Mouse (Mus musculus) G1E (cell line): ENCODE results near the gene Cnot2. TPM values are rescaled to one million over a fixed set of nuclear protein-coding genes. Genes with fewer than 3 reads are reported as not detected.

Experiments used
- ATAC-seq: 2 replicates; pipeline ENCODE4 v1.8.0; 2016; ENCODE audit warnings: mild to moderate bottlenecking; ENCODE audit not compliant: insufficient number of reproducible peaks, poor library complexity, low FRiP score, severe bottlenecking; ENCODE audit errors: extremely low read depth
- DNase-seq: peaks from one replicate; pipeline ENCODE4 v3.0.0; 2012; ENCODE audit warnings: low spot score
- H3K27me3 ChIP-seq: 2 replicates; pipeline ENCODE4 v1.6.1; 2012; ENCODE audit warnings: mild to moderate bottlenecking, low read length, inconsistent platforms; ENCODE audit not compliant: insufficient read depth
- H3K36me3 ChIP-seq: replicated peaks from 2 replicates; pipeline ENCODE3; 2012; ENCODE audit warnings: mild to moderate bottlenecking, inconsistent platforms
- H3K4me1 ChIP-seq: 2 replicates; pipeline ENCODE4 v1.6.1; 2012; ENCODE audit warnings: low read depth, low read length, inconsistent platforms, mixed read lengths; ENCODE audit not compliant: insufficient read depth
- H3K4me3 ChIP-seq: 2 replicates; pipeline ENCODE4 v1.5.1; 2012; ENCODE audit warnings: low read depth, mild to moderate bottlenecking, inconsistent platforms, low read length, moderate library complexity, mixed read lengths
- H3K9me3 ChIP-seq: replicated peaks from 2 replicates; pipeline ENCODE4 v1.6.1; 2012; ENCODE audit warnings: inconsistent platforms
- CTCF ChIP-seq: IDR thresholded peaks from 2 replicates; pipeline ENCODE4 v1.5.1; 2012; ENCODE audit warnings: low read depth, low read length, inconsistent platforms, mixed read lengths
- GATA1 ChIP-seq: IDR thresholded peaks from 2 replicates; pipeline ENCODE4 v1.6.1; 2012; ENCODE audit warnings: borderline replicate concordance, low read length, inconsistent platforms, mixed read lengths
- GATA2 ChIP-seq: IDR thresholded peaks from 2 replicates; pipeline ENCODE4 v1.6.1; 2012; ENCODE audit warnings: low read depth, low read length, inconsistent platforms, borderline replicate concordance
- POLR2AphosphoS5 ChIP-seq: IDR thresholded peaks from 2 replicates; pipeline ENCODE4 v1.6.1; 2012; ENCODE audit warnings: low read depth, low read length, inconsistent platforms; ENCODE audit not compliant: insufficient replicate concordance
- TAL1 ChIP-seq: conservative IDR thresholded peaks from 2 replicates; pipeline ENCODE4 v1.6.1; 2012; ENCODE audit warnings: low read depth, low read length, inconsistent platforms, mixed read lengths
- polyA plus RNA-seq: library from polyadenylated mRNA; stranded (reverse); fragments of >175 nt; gene quantifications from 2 replicates; pipeline ENCODE4 v1.2.3, GENCODE M21; 2012
- total RNA-seq, 2 experiments: library from RNA; stranded (forward) in 1 of 2; stranded (reverse) in 1 of 2; fragments of 200-1000 nt in 1 of 2; fragments of >200 nt in 1 of 2; fragmentation: Nextera tagmentation in 1 of 2; gene quantifications; 2 replicates each; pipeline ENCODE4 v1.2.3; 2014 to 2017

The Cnot2 gene
- total and polyA plus RNA-seq, 3 experiments = 6.7 to 178 (median 136) TPM

GRCm38 (mm10) chr10:116546177-116546576 is 35.1 kb downstream of the Cnot2 start:
- no peak for ATAC-seq
- Histone ChIP-seq H3K36me3 (peaks cover 33% of the 10 kb centered on the region), H3K4me1 (peaks cover 23% of the 10 kb centered on the region), H3K9me3 (no peaks in the 10 kb centered on the region), H3K4me3 (no peak overlapping the region), H3K27me3 (no peaks in the 10 kb centered on the region)
- DNase-seq = no peak
- no peak for TF ChIP-seq POLR2AphosphoS5

- no peaks in the 10 kb centered on the region for H3K27me3 ChIP-seq
- TF ChIP-seq CTCF (no peak), POLR2AphosphoS5 (no peak), GATA2 (no peak), TAL1 (no peak), GATA1 (no peak)
- H3K4me1 ChIP-seq = peaks cover 17% of the 10 kb centered on the region
- no peak for ATAC-seq
- no peak for DNase-seq
- H3K4me3 ChIP-seq = no peak overlapping the region
- H3K9me3 ChIP-seq = no peaks in the 10 kb centered on the region
- H3K36me3 ChIP-seq = peaks cover 41% of the 10 kb centered on the region
These were observed 38.2 kb downstream of the Cnot2 start for GRCm38 (mm10) chr10:116543061-116543460.

GRCm38 (mm10) chr10:116540750-116541149 is 40.6 kb downstream of the Cnot2 start:
- Histone ChIP-seq H3K36me3 (peaks cover 42% of the 10 kb centered on the region), H3K4me3 (no peak overlapping the region), H3K4me1 (peaks cover 14% of the 10 kb centered on the region), H3K9me3 (no peaks in the 10 kb centered on the region), H3K27me3 (no peaks in the 10 kb centered on the region)
- ATAC-seq (no peak), DNase-seq (no peak)
- TF ChIP-seq TAL1 (no peak), CTCF (no peak), POLR2AphosphoS5 (no peak), GATA2 (no peak), GATA1 (no peak)

- peaks cover 5% of the 10 kb centered on the region for H3K4me1 ChIP-seq
- H3K27me3 ChIP-seq = no peaks in the 10 kb centered on the region
- no peak for ATAC-seq
- H3K9me3 ChIP-seq = no peaks in the 10 kb centered on the region
- peaks cover 43% of the 10 kb centered on the region for H3K36me3 ChIP-seq
- H3K4me3 ChIP-seq = no peak overlapping the region
- TF ChIP-seq POLR2AphosphoS5 = no peak
- no peak for DNase-seq
These were observed 43.8 kb downstream of the Cnot2 start for GRCm38 (mm10) chr10:116537495-116537894.

DNA sequence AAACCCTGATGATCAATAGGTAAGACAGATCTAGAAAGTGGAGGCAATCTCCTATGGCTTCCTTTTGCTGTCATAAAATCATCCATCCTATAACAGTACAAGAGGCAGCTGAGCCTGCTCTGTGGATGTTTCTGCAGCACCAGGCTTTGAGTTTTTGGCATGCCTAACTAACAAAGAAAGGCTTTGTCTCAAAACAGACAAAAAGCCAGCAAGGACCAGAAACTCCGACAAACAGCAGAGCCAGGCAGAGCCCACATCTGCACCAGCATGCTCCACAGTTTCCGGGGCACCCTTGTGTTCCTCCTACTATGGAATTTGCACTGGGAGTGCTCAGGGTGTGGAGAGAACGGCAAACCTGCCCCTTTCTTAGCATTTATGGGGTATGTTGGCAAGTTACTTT is 47.0 kb downstream of the Cnot2 start:
- no peak for ATAC-seq
- Histone ChIP-seq H3K4me1 (no peaks in the 10 kb centered on the region; the same call in 1 of the 2 replicates), H3K9me3 (no peaks in the 10 kb centered on the region), H3K36me3 (peaks cover 39% of the 10 kb centered on the region), H3K4me3 (no peak overlapping the region), H3K27me3 (no peaks in the 10 kb centered on the region)
- DNase-seq = no peak
- TF ChIP-seq GATA1 = no peak
- no peak for TF ChIP-seq GATA2
- no peak for TF ChIP-seq TAL1
- no peak for TF ChIP-seq POLR2AphosphoS5
- no peak for TF ChIP-seq CTCF

DNA sequence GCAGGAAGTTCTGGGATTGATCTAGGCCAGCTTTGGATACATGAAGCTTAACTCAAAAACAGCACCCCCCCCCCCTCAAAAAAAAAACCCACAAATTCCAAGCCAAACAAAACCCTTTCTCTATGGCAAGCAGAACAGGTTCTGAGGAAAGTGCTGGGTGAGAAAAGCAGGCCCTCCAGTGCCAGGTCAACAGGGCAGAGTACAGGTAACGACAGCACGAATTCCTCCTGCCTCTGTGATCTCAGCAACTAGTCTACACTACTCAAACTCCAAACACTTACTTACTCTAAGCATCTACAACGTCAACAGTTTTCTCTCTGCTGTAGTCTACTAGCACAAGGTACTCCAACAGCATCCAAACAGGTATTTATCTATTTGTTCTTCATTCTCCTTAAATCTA is 48.8 kb downstream of the Cnot2 start:
- no peaks in the 10 kb centered on the region for H3K27me3 ChIP-seq
- no peaks in the 10 kb centered on the region for H3K9me3 ChIP-seq
- H3K4me3 ChIP-seq = no peak overlapping the region
- TF ChIP-seq GATA2 = no peak
- TF ChIP-seq GATA1 = no peak
- no peak for TF ChIP-seq POLR2AphosphoS5
- no peak for TF ChIP-seq TAL1
- no peak for TF ChIP-seq CTCF
- DNase-seq (no peak), ATAC-seq (no peak)
- H3K36me3 ChIP-seq = peaks cover 38% of the 10 kb centered on the region
- peaks cover 3% of the 10 kb centered on the region; the same call in 1 of the 2 replicates for H3K4me1 ChIP-seq

DNA sequence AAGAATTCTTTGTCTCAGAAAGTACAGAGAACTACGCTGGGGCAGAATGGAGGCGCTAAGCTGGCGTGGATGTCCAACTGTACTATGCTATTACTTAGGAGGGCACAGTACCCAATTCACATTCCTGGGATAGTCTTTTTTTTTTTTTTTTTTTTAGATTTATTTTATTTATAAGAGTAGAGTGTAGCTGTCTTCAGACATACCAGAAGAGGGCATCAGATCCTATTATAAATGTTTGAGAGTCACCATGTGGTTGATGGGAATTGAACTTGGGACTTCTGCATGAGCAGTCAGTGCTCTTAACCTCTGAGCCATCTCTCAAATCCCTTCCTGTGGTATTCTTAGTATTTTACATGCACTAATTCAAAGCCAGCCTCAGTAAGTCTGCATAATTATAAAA is 50.2 kb downstream of the Cnot2 start:
- H3K36me3 ChIP-seq = peaks cover 36% of the 10 kb centered on the region
- H3K9me3 ChIP-seq = no peaks in the 10 kb centered on the region
- TF ChIP-seq CTCF (no peak), POLR2AphosphoS5 (no peak), TAL1 (no peak), GATA1 (no peak), GATA2 (no peak)
- peaks cover 3% of the 10 kb centered on the region; the same call in 1 of the 2 replicates for H3K4me1 ChIP-seq
- no peaks in the 10 kb centered on the region for H3K27me3 ChIP-seq
- ATAC-seq (no peak), DNase-seq (no peak)
- H3K4me3 ChIP-seq = no peak overlapping the region
